Mouse (Mus musculus): ENCODE measurements around the gene BC029722.

DNA sequence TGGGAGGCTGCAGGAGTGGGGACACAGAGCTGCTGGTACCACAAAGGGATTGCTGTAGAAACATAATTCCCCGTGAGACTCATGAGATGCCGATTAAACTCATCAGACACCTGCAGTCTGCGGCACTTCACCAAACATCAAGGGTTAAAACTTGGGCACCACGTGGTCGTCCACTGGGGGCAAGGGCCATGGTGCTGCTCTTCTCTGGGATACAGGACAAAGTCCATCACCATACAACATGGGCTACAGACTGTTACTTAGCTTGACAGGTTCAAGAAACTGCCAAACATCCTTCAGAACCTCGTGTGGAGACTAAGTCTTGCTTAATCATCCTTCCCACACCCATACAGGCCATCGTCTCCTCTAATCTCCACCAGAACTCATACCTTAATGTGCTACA is 40.9 kb upstream of the BC029722 start:
- TF ChIP-seq TCF12 (IDR thresholded peaks at IDR 0.05; ENCODE audit: insufficient read depth, poor library complexity, severe bottlenecking) (no peak), POLR2AphosphoS2 (IDR thresholded peaks at IDR 0.05; ENCODE audit: insufficient read length, low read depth) (no peak), POLR2A (IDR thresholded peaks at IDR 0.05; ENCODE audit: insufficient read length, low read depth) (no peak), USF1 (IDR thresholded peaks at IDR 0.05; ENCODE audit: low read depth) (no peak), REST (IDR thresholded peaks at IDR 0.05; ENCODE audit: insufficient read depth, insufficient read length) (no peak), MYOG (IDR thresholded peaks at IDR 0.05; ENCODE audit: control insufficient read depth in 1 of 3, insufficient read depth in 1 of 3, insufficient read length in 2 of 3, low read depth in 2 of 3) (no peak), CEBPB (IDR thresholded peaks at IDR 0.05; ENCODE audit: insufficient read depth, poor library complexity, severe bottlenecking) (no peak)
